Mouse (Mus musculus) left cerebral cortex, postnatal 14 days (tissue): Measurements from ENCODE around the gene Wnt2. TPM values are rescaled to one million over a fixed set of nuclear protein-coding genes. Genes with fewer than 3 reads are reported as not detected.

Experiments
- DNase-seq, 2 experiments: peaks; one replicate each; pipeline ENCODE4 v3.0.0; 2021 to 2022; ENCODE audit warnings: low spot score in 2 of 2, mixed read lengths in 1 of 2
- intact Hi-C: fragments of 180-260 bp; cut with DNase I; formaldehyde crosslinking; loops from one replicate; pipeline ENCODE4 v1.15.1; 2025
- total RNA-seq, 2 experiments: library from RNA; stranded (reverse); gene quantifications; 2 replicates each; pipeline ENCODE4 v1.2.3; 2021

Gene Wnt2
- total RNA-seq, 2 experiments from 2014 or later, result 3.9 to 4.2 TPM

DNA sequence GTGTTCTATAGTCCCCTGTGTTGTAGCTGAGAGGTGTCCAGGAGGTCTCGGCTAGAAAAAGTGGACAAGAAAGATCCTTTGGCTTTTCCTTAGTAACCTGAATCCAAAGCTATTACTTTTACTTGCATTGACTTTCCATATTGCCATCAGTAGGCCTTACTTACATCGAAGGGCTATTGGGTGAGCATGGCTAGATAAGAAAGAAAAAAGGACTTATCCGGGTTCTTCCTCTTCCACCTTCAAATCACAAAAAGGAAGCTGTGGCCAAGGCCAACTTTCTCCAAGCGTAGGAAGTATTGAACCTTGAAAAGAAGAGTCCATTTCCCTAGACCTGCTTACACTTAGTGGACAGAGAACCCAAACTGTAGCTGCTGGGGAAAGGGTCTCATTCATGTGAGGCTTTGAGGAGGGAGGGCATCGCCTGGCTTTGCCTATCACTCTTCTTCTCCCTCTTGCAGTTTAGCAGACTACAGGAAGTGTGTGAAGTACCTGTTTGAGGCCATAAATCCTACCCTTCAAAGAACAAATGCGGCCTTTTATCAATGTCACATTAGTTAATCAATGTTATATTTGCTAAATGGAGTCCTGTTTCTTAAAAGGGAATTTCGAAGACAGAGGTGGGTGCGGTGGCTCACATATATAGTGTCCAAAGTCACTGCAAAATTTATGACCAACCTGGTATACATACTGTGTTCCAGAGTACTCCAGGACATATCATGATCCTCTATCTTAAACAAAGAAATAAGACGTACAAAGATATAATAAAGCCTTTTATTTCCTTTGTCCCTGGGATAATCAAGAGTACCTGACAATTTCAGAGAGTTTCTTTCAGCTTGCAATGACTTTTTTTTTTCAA, 40.0 kb downstream of the Wnt2 start:
- DNase-seq, result no peak
- intact Hi-C loops, result no loop called here

DNA sequence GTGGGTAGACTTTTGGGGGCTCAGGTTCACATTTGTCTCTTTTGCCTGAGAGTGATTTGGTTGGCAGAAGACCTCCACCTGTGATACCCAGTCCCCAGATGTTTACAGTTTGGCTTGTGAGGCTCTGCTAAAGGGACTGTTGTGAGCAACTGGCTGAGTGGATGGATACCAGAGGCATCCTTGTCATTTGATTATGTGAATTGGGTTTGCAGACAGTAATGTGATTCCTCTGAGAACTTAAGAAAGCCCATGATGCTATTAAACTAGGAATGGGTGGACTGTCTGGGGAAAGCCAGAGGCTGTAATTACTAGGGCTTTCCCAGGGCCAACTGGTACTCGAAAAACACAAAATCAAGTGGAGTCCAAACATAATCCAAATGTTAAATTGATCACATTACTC, 51.0 kb downstream of the Wnt2 start:
- intact Hi-C loops, result no loop called here

GRCm38 (mm10) chr6:17978881-17979280, 51.5 kb downstream of the Wnt2 start:
- intact Hi-C loops, result no loop called here
- peak in 1 of 2 experiments; percentile 26 for DNase-seq

More for the DNA sequence above, 51.0 kb downstream of the Wnt2 start:
- DNase-seq, result no peak

- peak in 1 of 2 experiments; percentile 33 for DNase-seq
- intact Hi-C loops, result no loop called here
Measured at GRCm38 (mm10) chr6:17978324-17978723, 52.1 kb downstream of the Wnt2 start.

- no peak for DNase-seq
Measured at GRCm38 (mm10) chr6:17977165-17977564, 53.2 kb downstream of the Wnt2 start.

DNA sequence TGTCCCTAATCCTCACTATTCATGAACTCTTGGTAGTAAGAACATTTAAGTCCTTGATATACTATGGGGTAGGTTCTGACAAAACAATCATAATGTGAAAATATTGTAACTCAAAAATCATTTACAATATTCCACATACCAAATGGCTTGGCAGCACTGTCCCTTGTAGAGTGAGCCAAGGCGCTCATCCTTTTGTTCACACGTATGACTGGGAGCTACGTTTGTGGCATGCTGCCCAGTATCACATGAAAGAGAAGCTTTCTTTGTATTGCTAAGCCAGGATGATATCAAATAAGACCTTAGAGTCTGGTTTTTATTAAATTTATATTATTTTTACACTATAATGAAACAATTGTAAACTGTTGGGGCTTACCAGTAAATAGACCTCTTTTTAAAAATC, 56.0 kb downstream of the Wnt2 start:
- peak; percentile 21 to 23 for DNase-seq
- intact Hi-C loops, result no loop called here

More at GRCm38 (mm10) chr6:17977165-17977564, 53.2 kb downstream of the Wnt2 start:
- intact Hi-C loops, result no loop called here

GRCm38 (mm10) chr6:17971393-17971792, 59.0 kb downstream of the Wnt2 start:
- no peak for DNase-seq
- intact Hi-C loops, result no loop called here

DNA sequence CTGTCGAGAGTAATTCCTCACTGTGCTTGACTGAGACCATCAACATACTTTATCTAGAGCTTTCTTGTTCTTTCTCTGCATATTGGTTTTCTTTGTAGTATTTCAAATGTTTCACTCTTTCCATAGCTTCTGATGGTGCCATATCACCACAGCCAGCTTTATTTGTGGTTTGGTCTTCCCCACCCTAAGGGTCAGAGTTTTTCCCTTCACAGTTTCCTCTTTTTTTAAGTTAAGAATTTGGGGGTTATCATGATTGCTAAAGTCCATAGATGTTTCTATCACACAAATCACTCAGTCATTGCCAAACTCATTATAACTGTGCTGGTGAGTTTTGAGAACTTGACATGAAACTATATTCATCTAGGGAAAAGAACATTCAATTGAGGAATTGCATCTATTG, 60.6 kb downstream of the Wnt2 start:
- no peak for DNase-seq
- intact Hi-C loops, result no loop called here

DNA sequence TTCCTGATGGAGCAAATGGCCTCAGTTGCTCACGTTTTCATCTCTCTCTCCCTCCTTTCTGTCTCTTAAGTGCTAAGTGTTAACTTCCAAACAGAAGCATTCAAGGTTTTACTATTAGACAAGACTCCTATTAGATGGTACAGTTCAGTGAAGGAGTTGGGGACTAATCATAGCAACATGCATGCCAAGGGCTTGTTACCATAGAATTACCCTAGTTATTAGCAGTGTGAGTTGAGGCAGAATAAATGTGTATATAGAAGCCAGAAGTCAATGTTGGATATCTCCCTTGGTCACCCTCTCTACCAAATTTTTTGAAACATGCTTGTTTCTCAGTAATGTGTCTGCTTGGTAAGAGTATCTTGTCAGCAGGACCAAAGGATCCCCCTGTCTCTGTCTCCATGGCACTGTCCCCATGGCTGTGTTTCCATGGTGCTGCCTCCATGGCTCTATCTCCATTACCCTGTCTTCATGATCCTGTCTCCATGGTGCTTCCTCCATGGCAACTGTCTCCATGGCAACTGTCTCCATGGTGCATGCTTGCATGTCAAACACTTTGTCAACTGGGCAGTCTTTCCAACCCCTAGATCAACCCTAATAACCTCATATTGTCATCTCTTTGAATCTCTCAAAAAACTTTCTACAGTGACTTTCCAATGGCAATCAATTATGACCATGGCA, 61.8 kb downstream of the Wnt2 start:
- DNase-seq, result peak in 1 of 2 experiments; percentile 20
- intact Hi-C loops, result no loop called here

DNA sequence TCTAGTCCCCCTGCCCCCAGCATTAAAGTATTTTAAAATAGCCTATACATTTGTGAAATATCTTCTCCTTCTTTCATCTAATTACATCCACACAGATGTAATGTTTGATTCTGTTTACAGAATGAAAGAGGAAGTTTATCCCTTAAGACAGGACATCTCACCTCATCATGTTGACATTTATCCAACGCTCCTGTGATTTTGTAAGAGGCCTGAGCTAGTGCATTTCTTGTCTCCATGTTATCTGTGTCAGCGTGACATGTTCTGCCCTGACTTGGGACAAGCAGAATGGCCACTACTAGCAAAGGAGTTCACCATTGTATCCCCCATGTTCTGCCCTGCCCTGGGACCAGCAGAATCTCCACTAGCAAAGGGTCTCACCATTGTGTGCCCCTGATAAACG, 66.9 kb downstream of the Wnt2 start:
- DNase-seq, result no peak
- intact Hi-C loops, result no loop called here

- intact Hi-C loops, result no loop called here
- DNase-seq, result no peak
Measured at GRCm38 (mm10) chr6:17951779-17952178, 78.6 kb downstream of the Wnt2 start.

- intact Hi-C loops, result no loop called here
- DNase-seq, result no peak
Measured at GRCm38 (mm10) chr6:17949103-17949502, 81.3 kb downstream of the Wnt2 start.

GRCm38 (mm10) chr6:17947130-17947831, 83.1 kb downstream of the Wnt2 start:
- intact Hi-C loops, result no loop called here
- no peak for DNase-seq

DNA sequence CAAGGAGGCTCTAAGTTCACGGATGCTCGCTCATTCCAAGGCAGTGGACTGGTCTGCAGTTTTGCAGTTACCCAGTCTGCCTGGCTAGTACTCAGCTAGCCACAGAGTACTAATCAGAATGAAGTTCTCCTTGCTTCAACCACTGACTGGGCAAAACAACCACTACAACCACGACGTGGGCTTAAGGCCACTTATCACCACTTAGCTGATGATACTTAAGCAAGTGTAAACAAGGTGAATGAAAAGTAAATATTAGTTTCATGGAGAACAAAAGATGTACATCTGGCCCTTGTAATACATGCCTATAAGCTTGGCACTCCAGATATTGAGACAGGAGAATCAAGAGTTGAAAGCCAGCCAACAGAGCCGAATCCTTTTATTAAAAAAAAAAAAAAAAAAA, 83.9 kb downstream of the Wnt2 start:
- no peak for DNase-seq
- intact Hi-C loops, result no loop called here

DNA sequence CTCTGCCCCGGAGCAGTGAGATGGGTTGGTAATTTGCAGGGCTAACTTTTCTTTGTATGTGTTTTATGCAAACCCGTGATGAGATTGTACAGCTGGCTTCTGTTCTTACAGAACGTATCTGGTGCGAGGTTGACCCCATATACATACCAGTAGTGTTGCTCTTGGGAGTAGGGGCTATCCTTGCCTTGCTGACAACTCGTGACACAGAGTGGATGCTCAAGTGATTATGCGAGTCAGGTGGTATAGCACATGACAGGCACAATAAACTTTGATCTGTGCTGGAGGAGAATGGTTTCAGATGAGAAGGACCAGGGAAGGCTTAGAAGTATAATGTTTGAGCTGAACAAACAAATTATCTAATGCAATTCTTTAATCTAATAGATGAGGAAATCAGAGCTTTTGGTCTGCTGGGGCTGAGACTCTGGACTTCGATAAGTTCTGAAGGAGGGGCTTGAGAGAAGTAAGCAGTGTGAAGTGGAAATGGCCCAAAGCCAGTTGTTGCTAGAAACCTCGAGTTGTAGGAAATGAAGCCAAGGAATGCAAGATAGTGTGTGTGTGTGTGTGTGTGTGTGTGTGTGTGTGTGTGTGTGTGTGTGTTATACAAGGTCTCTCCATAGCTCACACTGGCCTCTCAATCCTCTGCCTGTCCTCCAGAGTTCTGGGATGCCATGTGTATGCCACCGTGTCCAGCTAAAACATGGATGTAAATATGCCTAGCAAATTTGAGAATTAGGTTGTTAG, 86.3 kb downstream of the Wnt2 start:
- intact Hi-C loops, result no loop called here
- DNase-seq, result no peak

DNA sequence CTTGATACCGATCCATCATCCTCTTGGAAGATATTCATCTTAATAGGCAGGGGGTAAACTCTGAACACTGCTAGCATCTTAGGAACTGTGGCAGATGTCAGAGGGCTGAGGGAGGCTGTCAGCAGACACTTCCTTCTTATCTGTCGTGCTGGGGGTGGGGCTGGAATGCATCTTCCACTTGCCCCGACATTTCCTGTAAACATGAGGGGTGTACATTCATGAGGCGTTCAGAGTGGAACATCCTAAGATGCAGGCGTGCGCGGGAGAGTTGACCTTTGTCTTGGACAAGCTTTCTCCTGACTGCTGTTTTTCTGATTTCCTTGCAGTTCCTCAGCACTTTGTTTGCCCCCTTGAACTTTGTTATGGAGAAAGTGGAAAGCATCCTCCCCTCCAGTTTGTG, 88.0 kb downstream of the Wnt2 start:
- DNase-seq, result no peak
- intact Hi-C loops, result no loop called here

DNA sequence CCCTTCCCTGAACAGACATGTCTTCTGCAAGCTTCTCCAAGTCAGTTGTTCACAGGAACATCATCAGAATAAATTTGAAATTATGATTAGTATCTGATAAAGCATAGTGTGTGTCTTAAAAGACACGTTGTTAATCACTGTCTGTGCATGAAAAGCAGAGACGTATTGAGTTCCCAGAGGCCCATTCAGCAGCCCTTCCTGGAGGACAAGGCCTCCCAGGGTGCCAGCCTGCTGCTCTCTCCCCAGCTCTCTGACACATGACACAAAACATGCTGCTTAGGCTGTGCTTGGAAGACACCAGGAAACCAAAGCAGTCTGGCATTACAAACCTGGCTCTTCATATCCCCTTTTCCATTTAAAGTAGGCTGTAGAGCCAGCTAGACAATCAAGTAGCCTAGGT, 88.5 kb downstream of the Wnt2 start:
- no peak for DNase-seq
- intact Hi-C loops, result no loop called here
